Mouse (Mus musculus): ENCODE data around the gene Zfp715. TPM values are rescaled to one million over a fixed set of nuclear protein-coding genes. Genes with fewer than 3 reads are reported as not detected.

Gene Zfp715
- polyA plus RNA-seq, 1 experiment, result 2.1 TPM

DNA sequence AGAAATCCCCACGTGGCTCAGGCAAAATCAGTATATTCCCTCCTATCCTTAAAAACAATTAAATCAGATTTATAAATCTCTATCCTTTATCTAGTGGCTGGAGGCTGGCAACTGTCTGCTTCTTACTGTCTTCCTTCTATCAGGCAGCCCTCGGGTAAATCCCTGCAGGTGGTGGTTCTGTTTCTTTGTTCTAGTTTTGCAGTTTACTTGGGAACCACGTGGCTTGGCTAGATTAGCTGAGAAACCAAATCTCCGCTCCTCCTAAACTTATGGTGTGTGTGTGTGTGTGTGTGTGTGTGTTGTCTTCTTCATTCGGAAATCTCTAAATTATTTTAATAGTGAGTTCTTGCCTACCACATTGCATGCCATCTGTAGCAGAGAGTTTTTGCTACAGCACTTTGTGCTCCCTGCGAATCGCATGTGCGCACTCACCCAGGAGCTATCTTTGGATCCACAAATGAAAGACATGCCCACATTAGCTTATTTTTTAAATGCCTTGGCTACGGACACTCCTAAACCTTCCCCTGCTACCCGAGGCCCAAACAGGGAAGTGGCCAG, 13.2 kb upstream of the Zfp715 start:
- no peak for TF ChIP-seq GATA1 (IDR thresholded peaks at IDR 0.05; ENCODE audit: low read length)

DNA sequence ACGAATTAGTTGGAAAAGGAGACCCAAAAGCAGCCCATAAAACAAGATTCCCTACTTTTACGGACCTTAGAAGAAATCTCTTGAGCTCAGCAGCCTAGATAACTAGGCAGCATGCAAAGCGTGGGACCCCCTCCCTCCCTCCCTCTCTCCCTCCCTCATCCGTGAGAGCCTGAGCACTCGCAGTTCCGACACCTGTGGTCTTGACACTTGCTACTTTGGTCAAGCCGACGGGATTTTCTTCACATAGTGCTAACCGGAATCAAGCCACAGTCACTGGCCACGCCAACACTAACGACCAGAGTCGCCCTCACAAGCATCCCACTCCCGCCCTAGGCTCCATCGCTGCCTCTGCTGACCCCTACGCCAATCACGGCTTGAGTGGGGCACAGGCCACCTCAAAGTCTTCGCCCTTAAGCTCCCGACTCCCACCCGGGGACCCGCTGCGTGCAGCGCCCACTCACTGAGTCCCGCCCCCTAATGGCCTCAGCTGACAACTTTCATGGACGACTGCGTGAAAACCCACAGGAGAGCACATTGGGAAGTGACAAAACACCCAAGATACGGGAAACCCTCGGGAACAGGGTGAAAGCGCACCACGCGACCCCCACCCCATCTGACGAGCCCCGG, 595 bp downstream of the Zfp715 start:
- no peak for TF ChIP-seq GATA1 (IDR thresholded peaks at IDR 0.05; ENCODE audit: low read length)

DNA sequence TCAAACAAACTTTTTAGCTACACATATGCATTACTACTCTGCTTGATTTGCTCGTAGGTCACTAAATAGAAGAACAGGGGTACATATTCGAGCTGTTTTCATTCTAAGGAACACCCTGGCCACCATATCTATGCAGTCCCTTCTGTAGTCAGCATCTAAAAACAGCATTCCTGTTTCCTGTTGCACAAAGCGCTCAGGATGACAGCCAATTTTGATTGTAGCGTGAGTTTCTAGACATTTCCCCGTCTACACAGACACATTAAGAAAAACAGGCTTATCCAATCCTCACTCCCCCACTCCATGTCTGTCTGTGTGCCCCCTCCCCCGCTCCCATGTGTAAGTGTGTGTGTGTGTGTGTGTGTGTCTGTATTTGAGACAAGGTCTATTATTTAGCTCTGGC, 1.5 kb downstream of the Zfp715 start:
- TF ChIP-seq GATA1 (IDR thresholded peaks at IDR 0.05; ENCODE audit: low read length), result no peak

DNA sequence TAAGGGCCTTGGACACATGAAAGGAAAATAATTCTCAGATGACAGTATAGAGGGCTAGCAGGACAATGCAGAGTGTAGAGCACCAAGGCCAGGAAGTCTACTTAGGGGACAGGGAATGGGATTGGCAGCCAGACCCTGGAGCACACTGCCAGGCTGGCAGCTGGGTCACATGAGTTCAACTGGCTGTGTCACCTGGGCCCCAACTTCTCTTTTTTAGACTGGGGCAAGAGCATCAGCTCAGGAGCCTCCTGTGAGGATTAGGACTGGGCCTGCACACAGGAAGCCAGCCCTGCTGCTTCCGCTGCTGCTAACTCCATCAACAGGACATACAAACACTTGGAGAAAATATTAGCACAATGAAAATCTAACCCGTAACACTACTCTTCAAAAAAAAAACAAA, 4.0 kb downstream of the Zfp715 start:
- TF ChIP-seq GATA1 (IDR thresholded peaks at IDR 0.05; ENCODE audit: low read length), result no peak

DNA sequence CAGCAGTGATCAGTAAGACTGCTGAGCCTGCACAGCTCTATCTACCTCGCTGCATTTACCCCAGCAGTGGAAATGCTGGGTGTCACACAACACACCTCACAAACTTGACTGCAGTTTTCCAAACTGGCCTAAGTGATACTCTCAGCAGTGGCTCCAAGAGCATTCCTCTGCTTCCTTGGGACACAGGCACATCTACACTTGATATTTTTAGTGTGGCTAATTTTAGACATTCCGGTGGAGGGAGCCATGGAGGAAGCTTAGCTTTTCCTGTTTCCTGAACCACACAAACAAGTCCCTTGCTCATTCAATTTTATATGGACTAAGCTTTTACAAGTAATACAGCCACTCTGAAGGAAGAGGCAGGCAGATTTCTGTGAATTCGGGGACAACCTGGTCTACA, 7.9 kb downstream of the Zfp715 start:
- no peak for TF ChIP-seq GATA1 (IDR thresholded peaks at IDR 0.05; ENCODE audit: low read length)

DNA sequence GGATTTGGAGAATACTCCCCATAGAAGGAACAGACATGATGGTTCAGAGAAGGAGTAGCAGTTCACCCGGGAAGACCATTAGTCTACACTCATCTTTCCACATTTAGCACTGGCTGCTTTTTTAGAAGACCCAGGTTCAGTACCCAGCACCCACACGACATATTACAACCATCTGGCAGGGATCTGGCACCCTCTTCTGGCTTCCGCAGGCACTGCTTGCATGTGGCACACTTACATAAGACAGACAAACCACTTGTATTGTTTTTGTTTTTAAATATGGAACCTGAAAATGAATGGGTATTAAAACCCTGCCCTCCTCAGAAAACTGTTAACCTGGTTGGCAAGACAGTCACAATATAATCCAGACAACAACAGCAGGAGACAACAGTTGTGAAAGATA, 21.6 kb downstream of the Zfp715 start:
- TF ChIP-seq GATA1 (IDR thresholded peaks at IDR 0.05; ENCODE audit: low read length), result no peak

DNA sequence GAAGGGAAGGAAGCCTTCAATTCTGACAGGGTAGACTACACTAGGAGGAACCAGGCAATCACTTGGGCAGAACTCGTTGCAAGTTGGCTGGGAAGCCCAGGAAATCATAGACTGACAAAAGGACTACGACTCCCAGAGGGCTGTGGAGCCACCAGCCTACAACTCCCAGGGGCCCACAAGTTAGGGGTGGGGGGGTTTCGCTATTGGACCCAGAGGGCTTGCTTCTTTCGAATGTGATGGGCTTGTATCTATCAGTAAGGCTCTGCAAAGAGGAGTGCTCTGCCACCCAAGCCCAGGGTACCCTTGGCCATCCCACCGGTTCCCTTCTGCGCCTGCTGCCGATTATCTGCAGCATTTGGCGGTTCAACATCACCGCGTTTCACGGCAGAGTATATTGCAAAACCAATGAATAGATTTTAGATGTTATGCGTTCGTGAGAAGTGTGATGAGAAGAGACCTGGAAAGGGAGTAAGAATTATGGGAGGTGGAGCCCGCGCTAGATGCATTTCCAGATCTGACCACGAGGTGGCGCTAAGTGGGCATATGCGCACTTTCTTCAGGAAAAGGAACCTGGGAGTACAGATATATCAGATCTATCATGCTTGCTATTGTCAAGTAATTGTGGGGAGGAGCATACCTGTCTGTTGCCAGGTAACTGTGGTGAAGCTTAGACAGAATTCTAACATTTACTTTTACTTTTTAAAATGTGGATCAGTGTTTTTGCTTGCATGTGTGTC, 30.1 kb downstream of the Zfp715 start:
- TF ChIP-seq GATA1 (IDR thresholded peaks at IDR 0.05; ENCODE audit: low read length), result no peak

DNA sequence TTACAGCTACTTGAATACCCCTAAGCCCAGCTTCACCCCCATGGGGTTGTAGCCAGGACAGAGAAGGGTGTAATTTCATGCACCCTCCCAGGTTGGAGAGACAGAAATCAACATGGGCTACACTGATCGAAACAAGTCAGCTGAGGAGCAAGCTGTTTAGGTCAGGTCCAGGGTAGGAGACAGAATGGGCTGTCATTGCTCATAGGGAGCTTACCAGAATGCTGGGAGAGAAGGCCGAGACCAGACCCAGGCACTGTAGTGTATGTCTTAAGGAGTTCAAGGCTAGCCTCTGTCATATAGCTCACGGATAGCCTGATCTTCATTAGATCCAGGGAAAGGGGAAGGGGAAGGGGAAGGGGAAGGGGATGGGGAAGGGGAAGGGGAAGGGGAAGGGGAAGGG, 30.6 kb downstream of the Zfp715 start:
- no peak for TF ChIP-seq GATA1 (IDR thresholded peaks at IDR 0.05; ENCODE audit: low read length)

DNA sequence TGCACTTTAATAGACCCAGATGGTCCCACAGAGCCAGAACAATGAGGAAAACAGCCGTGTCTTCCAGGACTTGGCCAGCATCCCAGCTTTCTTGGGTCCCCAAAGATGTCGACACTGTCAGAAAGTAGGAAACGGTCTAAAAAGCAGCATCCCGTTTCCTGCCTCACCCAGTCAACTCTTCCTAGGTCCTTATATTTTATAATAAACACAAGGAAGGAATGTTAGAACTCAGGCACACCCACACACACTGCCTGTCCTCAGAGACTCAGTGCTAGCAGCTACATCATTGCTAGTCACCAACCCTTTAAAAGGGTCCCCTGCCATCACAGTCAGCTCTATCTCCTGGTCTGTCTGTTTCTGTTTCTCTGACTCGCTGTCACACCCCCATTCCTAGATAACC, 35.7 kb downstream of the Zfp715 start:
- no peak for TF ChIP-seq GATA1 (IDR thresholded peaks at IDR 0.05; ENCODE audit: low read length)

DNA sequence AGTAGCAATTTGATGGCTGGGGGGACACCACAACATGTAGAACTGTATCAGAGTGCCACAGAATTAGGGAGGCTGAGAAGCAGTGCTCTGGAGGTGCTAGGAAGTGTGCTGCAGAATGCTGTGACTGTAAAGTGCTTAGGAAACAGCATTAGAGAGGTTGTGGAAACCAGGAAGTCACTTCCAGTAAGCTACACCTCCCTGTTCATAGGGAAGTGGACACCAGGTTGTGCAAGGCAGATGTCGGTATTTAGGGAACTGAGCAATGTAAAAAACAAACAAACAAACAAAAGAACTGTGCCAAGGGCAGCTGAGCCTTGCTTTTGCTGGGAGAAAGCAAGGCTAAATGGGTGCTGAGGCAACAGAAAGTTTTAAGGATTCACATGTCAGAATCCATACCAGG, 39.6 kb downstream of the Zfp715 start:
- no peak for TF ChIP-seq GATA1 (IDR thresholded peaks at IDR 0.05; ENCODE audit: low read length)

DNA sequence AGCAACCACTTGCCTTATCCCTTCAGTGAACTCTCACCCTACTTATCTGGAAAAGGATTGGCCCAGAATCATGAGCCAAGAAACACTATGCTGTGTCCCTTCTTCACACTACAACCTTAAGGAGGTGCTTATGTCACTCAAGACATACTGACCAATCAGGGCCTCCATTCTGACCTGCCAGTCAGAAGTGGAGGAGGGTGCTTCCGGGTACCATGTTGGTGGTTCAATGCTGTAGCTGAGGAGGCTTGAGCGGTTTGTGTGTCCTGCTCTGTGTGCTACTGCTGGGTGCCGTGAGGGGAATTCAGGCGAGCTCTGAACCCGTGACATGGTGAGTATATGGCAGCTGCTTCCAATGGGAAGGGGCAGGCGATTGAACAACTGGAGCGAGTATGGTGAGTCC, 59.6 kb downstream of the Zfp715 start:
- TF ChIP-seq GATA1 (IDR thresholded peaks at IDR 0.05; ENCODE audit: low read length), result no peak

Other genes starting within 250 kb of the Zfp715 start
- gene Zfp936, start 199.1 kb downstream of the Zfp715 start, polyA plus RNA-seq (2012), result not detected in 2 replicates
- 0.03 and 0.10 TPM in 2 replicates for gene Siglecf, start 38.0 kb upstream of the Zfp715 start, polyA plus RNA-seq (2012)
- gene Siglecg, start 94.9 kb upstream of the Zfp715 start, polyA plus RNA-seq (2012), result not detected in 2 replicates
- 0.04 and 0.06 TPM in 2 replicates for gene Lim2, start 114.4 kb upstream of the Zfp715 start, polyA plus RNA-seq (2012)
- not detected in 2 replicates for gene Nkg7, start 123.8 kb upstream of the Zfp715 start, polyA plus RNA-seq (2012)
- gene Cldnd2, start 127.5 kb upstream of the Zfp715 start, polyA plus RNA-seq (2012), result not detected in 2 replicates
- gene Etfb, start 130.8 kb upstream of the Zfp715 start, polyA plus RNA-seq (2012), result 117 and 170 TPM in 2 replicates
- gene Gm45233, start 130.8 kb upstream of the Zfp715 start, polyA plus RNA-seq (2012), result 0.21 TPM in 1 of 2 replicates, not detected in the other
- gene Vsig10l, start 149.9 kb upstream of the Zfp715 start, polyA plus RNA-seq (2012), result 0.40 and 0.44 TPM in 2 replicates
- not detected in 2 replicates for gene Iglon5, start 176.8 kb upstream of the Zfp715 start, polyA plus RNA-seq (2012)
- gene 4931406B18Rik, start 192.6 kb upstream of the Zfp715 start, polyA plus RNA-seq (2012), result not detected in 2 replicates
- gene Cd33, start 231.1 kb upstream of the Zfp715 start, polyA plus RNA-seq (2012), result not detected in 2 replicates
- gene Zfp658, start 249.0 kb upstream of the Zfp715 start, polyA plus RNA-seq (2012), result 0.09 and 0.15 TPM in 2 replicates

Data from G1E-ER4 (cell line).